Mouse (Mus musculus): ENCODE results near the gene Vgll4. TPM values are rescaled to one million over a fixed set of nuclear protein-coding genes. Genes with fewer than 3 reads are reported as not detected.

Vgll4 gene
- polyA plus RNA-seq, 1 experiment from 2014 or later, result 37.9 TPM

DNA sequence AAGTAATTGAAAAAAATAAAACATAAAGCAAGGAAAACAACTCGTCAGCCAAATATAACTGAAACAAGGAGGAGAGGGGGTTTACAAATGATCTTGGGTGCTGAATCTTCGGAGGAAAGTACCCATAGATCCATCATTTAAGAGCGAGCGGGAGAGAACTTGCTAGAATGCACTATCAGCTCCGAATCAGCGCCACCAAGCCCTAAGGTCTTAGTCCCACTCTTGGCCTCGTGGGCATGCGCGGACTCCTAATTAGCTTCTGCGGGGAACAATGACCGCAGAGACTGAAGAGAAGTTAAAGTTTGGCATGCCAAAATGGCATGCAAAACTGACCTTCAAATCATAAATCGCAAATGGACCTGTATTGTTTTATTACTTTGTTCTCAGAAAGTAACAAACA lies 2.2 kb downstream of the Vgll4 start:
- no peak overlapping the region for H3K9ac ChIP-seq
- H3K4me2 ChIP-seq (replicated peaks), result peak overlapping the region; percentile 99
- H3K27me3 ChIP-seq (ENCODE audit: control insufficient read depth, insufficient read depth, low read length), result 0 out of 2 replicates have a peak, but pooled peaks cover 5% of the 10 kb centered on the region
- peaks cover 7% of the 10 kb centered on the region; the same call in 1 of the 2 replicates for H3K4me1 ChIP-seq (replicated peaks; ENCODE audit: control insufficient read depth, insufficient read depth, low read length)
- WGBS, result 45% methylated on average over 12 of the region's 12 CpGs
- H3K4me3 ChIP-seq (replicated peaks; ENCODE audit: low read length), result peak overlapping the region; percentile 77
- H3K36me3 ChIP-seq (replicated peaks; ENCODE audit: control insufficient read depth, insufficient read depth), result no peaks in the 10 kb centered on the region
- no peak overlapping the region for H3K27ac ChIP-seq
- no peak for DNase-seq (ENCODE audit: low spot score)
- ATAC-seq (ENCODE audit: low FRiP score), result no peak
- no peaks in the 10 kb centered on the region for H3K9me3 ChIP-seq (ENCODE audit: control insufficient read depth, low read length)

DNA sequence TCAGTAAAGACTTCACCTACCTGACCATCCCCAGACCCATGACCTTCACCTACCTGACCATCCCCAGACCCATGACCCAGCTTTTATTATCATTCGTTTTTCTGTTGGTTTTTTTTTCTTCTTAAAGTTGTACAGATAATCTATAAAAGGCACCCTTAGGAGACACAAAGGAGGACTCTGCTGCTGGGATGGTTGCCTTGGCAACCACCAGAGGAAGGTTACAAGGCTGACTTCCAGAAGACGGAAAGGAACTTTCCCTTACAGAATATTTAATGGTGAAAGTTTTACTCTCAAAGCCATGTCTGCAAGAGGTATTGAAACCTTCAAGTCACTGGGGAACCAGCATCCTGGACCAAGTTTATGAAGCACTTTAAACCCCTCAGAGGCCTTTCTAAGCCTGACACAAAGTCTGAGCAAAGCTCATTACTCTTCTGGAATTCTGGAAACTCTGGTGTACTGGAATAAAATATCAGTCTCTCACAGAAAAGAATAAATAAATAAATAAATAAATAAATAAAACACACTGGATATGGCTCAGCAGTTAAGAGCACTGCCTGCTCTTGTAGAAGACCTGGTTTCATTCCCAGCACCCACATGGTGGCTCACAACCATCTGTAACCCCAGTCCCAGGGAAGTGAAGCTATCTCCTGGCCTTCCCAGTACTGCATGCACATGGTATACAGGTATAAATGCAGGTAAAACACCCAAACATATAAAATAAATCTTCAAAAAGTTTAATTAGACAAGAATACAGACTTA lies 3.2 kb downstream of the Vgll4 start:
- Histone ChIP-seq H3K4me3 (replicated peaks; ENCODE audit: low read length) (no peak overlapping the region), H3K4me1 (replicated peaks; ENCODE audit: control insufficient read depth, insufficient read depth, low read length) (peaks cover 7% of the 10 kb centered on the region; the same call in 1 of the 2 replicates), H3K9ac (no peak overlapping the region), H3K9me3 (ENCODE audit: control insufficient read depth, low read length) (no peaks in the 10 kb centered on the region), H3K36me3 (replicated peaks; ENCODE audit: control insufficient read depth, insufficient read depth) (no peaks in the 10 kb centered on the region), H3K27ac (no peak overlapping the region), H3K27me3 (ENCODE audit: control insufficient read depth, insufficient read depth, low read length) (0 out of 2 replicates have a peak, but pooled peaks cover 5% of the 10 kb centered on the region), H3K4me2 (replicated peaks) (no peak overlapping the region)
- 17% methylated on average over 2 of the region's 2 CpGs for WGBS
- DNase-seq (ENCODE audit: low spot score) (no peak), ATAC-seq (ENCODE audit: low FRiP score) (no peak)

DNA sequence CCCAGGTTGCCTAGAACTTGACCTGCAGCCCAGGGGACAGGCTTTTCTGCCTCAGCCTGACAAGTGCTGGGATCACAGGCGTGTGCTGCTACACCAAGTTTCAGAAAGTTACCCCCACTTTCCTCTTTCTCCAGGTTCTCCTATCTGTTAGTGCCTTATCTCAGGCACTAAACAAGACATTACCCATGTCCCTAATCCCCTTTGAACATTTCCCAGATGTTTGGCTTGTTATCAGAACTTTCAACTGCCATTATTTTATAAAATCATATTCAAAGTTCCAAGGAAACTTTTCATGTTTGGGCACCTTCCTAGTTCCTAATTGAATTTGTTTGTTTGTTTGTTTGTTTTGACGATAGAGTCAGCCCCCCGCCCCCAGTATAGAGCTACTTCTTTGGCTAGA lies 4.0 kb downstream of the Vgll4 start:
- 0 out of 2 replicates have a peak, but pooled peaks cover 5% of the 10 kb centered on the region for H3K27me3 ChIP-seq (ENCODE audit: control insufficient read depth, insufficient read depth, low read length)
- H3K9me3 ChIP-seq (ENCODE audit: control insufficient read depth, low read length), result no peaks in the 10 kb centered on the region
- no peak overlapping the region for H3K4me2 ChIP-seq (replicated peaks)
- H3K4me1 ChIP-seq (replicated peaks; ENCODE audit: control insufficient read depth, insufficient read depth, low read length), result peaks cover 7% of the 10 kb centered on the region; the same call in 1 of the 2 replicates
- ATAC-seq (ENCODE audit: low FRiP score) (no peak), DNase-seq (ENCODE audit: low spot score) (no peak)
- no peak overlapping the region for H3K27ac ChIP-seq
- H3K36me3 ChIP-seq (replicated peaks; ENCODE audit: control insufficient read depth, insufficient read depth), result no peaks in the 10 kb centered on the region
- no peak overlapping the region for H3K4me3 ChIP-seq (replicated peaks; ENCODE audit: low read length)
- H3K9ac ChIP-seq, result no peak overlapping the region
- 86% methylated on average over 3 of the region's 3 CpGs for WGBS

DNA sequence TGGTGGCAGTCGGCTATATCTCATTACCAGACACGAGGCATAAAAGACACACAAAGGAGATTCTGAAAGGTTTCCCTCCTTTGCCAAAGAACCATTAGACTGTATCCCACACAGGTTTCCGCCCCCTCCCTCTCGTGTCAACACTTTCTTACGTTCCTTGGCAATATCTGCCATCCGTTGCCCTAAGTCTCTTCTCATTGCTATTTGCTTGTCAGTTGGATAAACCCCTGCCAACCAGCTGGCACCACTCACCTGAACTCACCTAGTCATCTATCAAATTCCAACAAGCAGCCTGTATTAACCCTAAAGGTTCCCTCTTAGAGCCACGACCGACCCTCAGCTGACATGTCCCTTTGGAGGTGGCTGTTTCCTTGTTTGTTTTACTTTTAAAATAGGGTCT lies 4.4 kb downstream of the Vgll4 start:
- Histone ChIP-seq H3K9ac (no peak overlapping the region), H3K27ac (no peak overlapping the region), H3K4me1 (replicated peaks; ENCODE audit: control insufficient read depth, insufficient read depth, low read length) (peaks cover 7% of the 10 kb centered on the region; the same call in 1 of the 2 replicates), H3K27me3 (ENCODE audit: control insufficient read depth, insufficient read depth, low read length) (0 out of 2 replicates have a peak, but pooled peaks cover 5% of the 10 kb centered on the region), H3K4me2 (replicated peaks) (no peak overlapping the region), H3K9me3 (ENCODE audit: control insufficient read depth, low read length) (no peaks in the 10 kb centered on the region), H3K36me3 (replicated peaks; ENCODE audit: control insufficient read depth, insufficient read depth) (no peaks in the 10 kb centered on the region), H3K4me3 (replicated peaks; ENCODE audit: low read length) (no peak overlapping the region)
- no peak for DNase-seq (ENCODE audit: low spot score)
- WGBS, result 74% methylated on average over 8 of the region's 8 CpGs
- ATAC-seq (ENCODE audit: low FRiP score), result no peak

DNA sequence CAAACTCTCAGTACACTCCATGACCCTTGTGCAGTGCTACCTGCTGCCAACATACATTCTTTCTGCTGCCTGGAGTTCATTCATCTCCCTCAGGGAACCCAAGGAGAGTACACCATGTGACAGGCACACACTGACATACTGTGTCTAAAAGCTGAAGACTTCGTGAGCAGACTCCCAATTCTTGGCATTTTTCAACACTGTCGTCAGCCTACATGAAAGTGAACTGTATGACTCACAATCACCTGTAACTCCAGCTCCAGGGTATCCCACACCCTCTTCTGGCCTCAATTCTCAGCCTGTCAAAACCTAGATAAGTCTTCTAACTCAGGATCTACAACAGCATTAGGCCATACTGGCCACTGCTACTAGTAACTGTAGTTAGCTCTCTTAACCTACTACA lies 5.6 kb downstream of the Vgll4 start:
- Histone ChIP-seq H3K9me3 (ENCODE audit: control insufficient read depth, low read length) (no peaks in the 10 kb centered on the region), H3K36me3 (replicated peaks; ENCODE audit: control insufficient read depth, insufficient read depth) (no peaks in the 10 kb centered on the region)
- WGBS, result 90% methylated on average over 2 of the region's 2 CpGs

DNA sequence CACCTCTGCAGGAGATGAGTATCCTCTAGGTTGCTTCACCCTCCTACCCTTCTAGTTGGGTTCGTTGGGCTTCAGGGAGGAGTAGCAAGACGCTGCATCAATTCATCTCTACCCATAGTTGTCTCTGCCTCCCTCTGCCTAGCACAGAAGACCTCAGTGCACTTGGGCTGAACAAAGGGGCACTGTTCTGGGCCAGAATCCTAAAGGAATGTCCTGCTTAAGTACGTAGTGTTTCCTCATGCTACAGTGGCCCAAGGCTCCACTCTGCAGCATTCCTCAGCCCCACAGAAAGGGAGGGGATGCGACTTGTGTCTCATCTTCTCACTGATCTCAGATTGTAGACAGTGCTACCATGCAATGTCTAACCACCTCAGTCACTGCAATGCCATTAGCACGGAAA lies 6.2 kb downstream of the Vgll4 start:
- 67% methylated on average over 5 of the region's 5 CpGs for WGBS
- Histone ChIP-seq H3K9me3 (ENCODE audit: control insufficient read depth, low read length) (no peaks in the 10 kb centered on the region), H3K27ac (no peak overlapping the region), H3K9ac (no peak overlapping the region), H3K27me3 (ENCODE audit: control insufficient read depth, insufficient read depth, low read length) (0 out of 2 replicates have a peak, but pooled peaks cover 5% of the 10 kb centered on the region), H3K4me2 (replicated peaks) (no peak overlapping the region), H3K4me1 (replicated peaks; ENCODE audit: control insufficient read depth, insufficient read depth, low read length) (peaks cover 7% of the 10 kb centered on the region; the same call in 1 of the 2 replicates), H3K36me3 (replicated peaks; ENCODE audit: control insufficient read depth, insufficient read depth) (no peaks in the 10 kb centered on the region), H3K4me3 (replicated peaks; ENCODE audit: low read length) (no peak overlapping the region)
- DNase-seq (ENCODE audit: low spot score) (no peak), ATAC-seq (ENCODE audit: low FRiP score) (no peak)

More for the DNA sequence above, 5.6 kb downstream of the Vgll4 start:
- Histone ChIP-seq H3K4me2 (replicated peaks) (no peak overlapping the region), H3K4me3 (replicated peaks; ENCODE audit: low read length) (no peak overlapping the region), H3K4me1 (replicated peaks; ENCODE audit: control insufficient read depth, insufficient read depth, low read length) (peaks cover 7% of the 10 kb centered on the region; the same call in 1 of the 2 replicates), H3K27ac (no peak overlapping the region), H3K27me3 (ENCODE audit: control insufficient read depth, insufficient read depth, low read length) (0 out of 2 replicates have a peak, but pooled peaks cover 5% of the 10 kb centered on the region), H3K9ac (no peak overlapping the region)
- DNase-seq (ENCODE audit: low spot score) (no peak), ATAC-seq (ENCODE audit: low FRiP score) (no peak)

DNA sequence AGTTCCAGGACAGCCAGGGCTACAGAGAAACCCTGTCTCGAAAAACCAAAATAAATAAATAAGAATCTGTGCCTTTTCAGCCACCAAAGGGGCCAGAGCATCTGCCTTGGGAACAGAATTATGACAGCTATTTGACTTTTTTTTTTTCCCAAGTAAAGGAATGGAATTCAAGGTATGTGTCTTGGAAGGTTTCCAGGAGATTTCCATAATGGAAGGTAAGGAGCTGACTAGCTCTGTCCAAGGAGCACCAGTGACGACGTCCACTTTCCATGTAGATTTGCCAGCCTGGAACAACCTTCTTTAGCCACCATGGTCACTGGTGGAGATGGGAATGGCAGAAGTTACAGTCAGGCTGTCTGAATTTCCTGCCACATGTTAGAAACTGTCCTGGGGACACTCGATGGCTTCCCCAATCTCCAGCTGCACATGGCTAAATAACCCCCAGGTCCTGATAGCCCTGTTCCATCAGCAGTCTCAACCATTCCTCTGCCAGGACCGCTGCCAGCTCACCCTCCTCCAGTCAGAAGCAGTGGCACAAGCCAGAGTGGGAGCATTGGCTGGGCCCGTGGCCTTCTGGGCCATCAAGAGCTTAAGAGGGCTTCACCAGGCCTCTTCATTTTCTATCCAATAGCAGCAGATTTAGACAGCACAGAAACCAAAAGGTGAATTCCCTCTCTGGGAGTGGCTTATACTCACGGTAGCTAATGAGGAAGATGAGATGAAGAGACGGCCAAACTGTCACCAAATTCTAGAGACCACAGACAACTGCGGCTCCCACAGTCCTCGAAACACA lies 8.3 kb downstream of the Vgll4 start:
- Histone ChIP-seq H3K27ac (no peak overlapping the region), H3K36me3 (replicated peaks; ENCODE audit: control insufficient read depth, insufficient read depth) (no peaks in the 10 kb centered on the region), H3K4me2 (replicated peaks) (no peak overlapping the region), H3K4me3 (replicated peaks; ENCODE audit: low read length) (no peak overlapping the region), H3K27me3 (ENCODE audit: control insufficient read depth, insufficient read depth, low read length) (0 out of 2 replicates have a peak, but pooled peaks cover 5% of the 10 kb centered on the region), H3K4me1 (replicated peaks; ENCODE audit: control insufficient read depth, insufficient read depth, low read length) (no peaks in the 10 kb centered on the region), H3K9me3 (ENCODE audit: control insufficient read depth, low read length) (no peaks in the 10 kb centered on the region), H3K9ac (no peak overlapping the region)
- 83% methylated on average over 10 of the region's 10 CpGs for whole genome bisulfite sequencing
- no peak for ATAC-seq (ENCODE audit: low FRiP score)
- DNase-seq (ENCODE audit: low spot score), result no peak

DNA sequence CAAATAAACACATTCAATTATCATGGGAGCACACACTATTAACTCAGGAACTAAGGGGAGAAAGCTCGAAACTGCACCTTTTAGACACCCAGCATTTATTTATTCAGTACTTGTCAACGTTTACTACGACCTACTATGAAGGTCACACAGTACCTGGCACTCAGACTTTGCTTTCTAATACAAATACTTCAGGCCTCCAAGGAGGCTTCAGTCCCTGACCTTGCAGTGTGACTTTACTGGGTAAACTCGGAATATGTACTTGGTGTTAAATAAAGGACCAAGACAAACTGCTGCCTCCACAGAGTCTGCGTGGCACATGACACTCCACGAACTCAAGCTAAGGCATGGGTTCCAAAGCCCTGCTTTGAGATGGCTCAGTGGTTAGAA lies 10.8 kb downstream of the Vgll4 start:
- no peaks in the 10 kb centered on the region for H3K9me3 ChIP-seq (ENCODE audit: control insufficient read depth, low read length)
- no peak overlapping the region for H3K4me2 ChIP-seq (replicated peaks)
- DNase-seq (ENCODE audit: low spot score) (no peak), ATAC-seq (ENCODE audit: low FRiP score) (no peak)
- H3K9ac ChIP-seq, result no peak overlapping the region
- no peak overlapping the region for H3K27ac ChIP-seq
- 91% methylated on average over 6 of the region's 6 CpGs for WGBS
- H3K36me3 ChIP-seq (replicated peaks; ENCODE audit: control insufficient read depth, insufficient read depth), result no peaks in the 10 kb centered on the region
- no peaks in the 10 kb centered on the region for H3K27me3 ChIP-seq (ENCODE audit: control insufficient read depth, insufficient read depth, low read length)
- H3K4me1 ChIP-seq (replicated peaks; ENCODE audit: control insufficient read depth, insufficient read depth, low read length), result no peaks in the 10 kb centered on the region
- no peak overlapping the region for H3K4me3 ChIP-seq (replicated peaks; ENCODE audit: low read length)

DNA sequence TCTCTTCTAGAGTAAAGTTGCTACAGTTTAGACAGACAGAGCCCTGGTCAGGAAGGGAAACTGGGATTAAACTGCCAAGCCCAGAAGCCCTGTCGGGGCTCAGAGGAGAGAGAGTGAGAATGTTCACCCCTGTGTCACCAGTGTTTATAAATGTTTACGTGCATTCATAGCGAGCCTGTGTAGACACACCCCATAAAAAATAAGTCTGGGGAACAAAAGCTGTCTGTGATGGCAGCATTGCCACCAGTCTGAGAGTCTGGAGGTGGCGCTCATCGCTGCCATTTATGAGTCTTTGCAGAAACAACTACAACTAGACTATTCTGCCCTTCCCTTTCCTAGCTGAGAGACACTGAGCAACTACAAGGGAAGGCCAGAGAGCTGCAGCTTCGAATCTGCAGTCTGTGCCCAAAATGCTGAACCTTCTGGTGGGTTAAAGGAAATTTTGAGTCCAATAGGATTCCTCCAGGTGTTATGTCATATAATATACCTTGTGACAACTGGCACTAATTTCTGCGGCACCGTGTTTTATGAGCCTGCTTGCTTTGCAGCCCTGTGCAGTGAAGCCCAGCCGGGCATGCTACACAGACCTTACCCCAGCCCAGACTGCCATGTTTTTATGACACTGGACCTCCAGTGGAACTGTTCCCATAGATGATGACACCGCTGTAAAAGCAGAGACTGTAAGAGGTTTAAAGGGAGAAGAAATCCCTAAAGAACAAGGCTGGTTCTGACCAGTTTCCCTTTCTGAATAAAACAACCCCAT lies 11.4 kb downstream of the Vgll4 start:
- no peaks in the 10 kb centered on the region for H3K36me3 ChIP-seq (replicated peaks; ENCODE audit: control insufficient read depth, insufficient read depth)
- no peaks in the 10 kb centered on the region for H3K9me3 ChIP-seq (ENCODE audit: control insufficient read depth, low read length)
- no peak overlapping the region for H3K4me2 ChIP-seq (replicated peaks)
- H3K4me3 ChIP-seq (replicated peaks; ENCODE audit: low read length), result no peak overlapping the region
- no peak for DNase-seq (ENCODE audit: low spot score)
- 81% methylated on average over 10 of the region's 10 CpGs for WGBS
- H3K27me3 ChIP-seq (ENCODE audit: control insufficient read depth, insufficient read depth, low read length), result no peaks in the 10 kb centered on the region
- no peak overlapping the region for H3K9ac ChIP-seq
- H3K4me1 ChIP-seq (replicated peaks; ENCODE audit: control insufficient read depth, insufficient read depth, low read length), result 0 out of 2 replicates have a peak, but pooled peaks cover under 1% of the 10 kb centered on the region
- no peak overlapping the region for H3K27ac ChIP-seq
- no peak for ATAC-seq (ENCODE audit: low FRiP score)

Data from hindbrain, embryonic 14.5 days (tissue).